In the genomic region with DNA sequence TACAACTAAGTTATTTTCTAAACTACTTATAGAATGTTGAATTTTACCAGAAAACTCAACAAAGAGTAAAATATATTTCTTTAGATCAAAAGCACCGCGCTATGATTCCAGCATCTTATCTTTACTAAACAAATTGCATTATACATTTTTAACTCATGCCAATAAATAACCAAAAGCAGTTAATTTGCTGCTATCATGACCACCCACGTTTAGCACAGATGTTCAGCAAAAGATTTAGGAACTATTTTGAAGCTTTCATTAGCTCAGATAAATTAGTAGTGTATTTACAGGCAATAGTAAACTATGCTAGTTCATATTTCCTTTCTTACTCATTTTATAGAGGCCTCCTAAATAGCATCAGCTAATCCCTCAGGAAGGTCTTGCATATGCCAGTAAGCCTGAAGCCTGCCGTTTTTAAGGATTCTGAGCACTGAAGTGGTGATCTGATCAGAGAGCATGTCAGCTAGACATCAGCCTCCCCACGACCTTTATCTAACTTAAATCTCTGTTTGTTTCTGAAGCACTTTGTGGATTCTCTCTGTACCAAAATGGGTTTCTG, we compare ENCODE assay signal across 23 mouse cellular contexts.
DNase-seq lines count a peak whose midpoint lies in the region; ATAC-seq and TF ChIP-seq lines count a peak whose summit lies in the region.
"Had no signal": no experiment of that assay in that cellular context is flagged by ENCODE, and none has a peak within 500 bp of the region (broad histone marks: within the 10 kb centered on the region; RNA-seq: fewer than 3 reads in every experiment).

No protein-coding gene starts in this region.

- H3K9me3 ChIP-seq in kidney, embryonic 14.5 days (ENCODE audit: control insufficient read depth, low read length): no peaks in the 10 kb centered on the region
- no peaks in the 10 kb centered on the region for H3K9me3 ChIP-seq in liver, embryonic 14.5 days (ENCODE audit: control insufficient read depth, low read length)
- H3K9me3 ChIP-seq in liver, embryonic 11.5 days (ENCODE audit: control insufficient read depth, low read length): no peaks in the 10 kb centered on the region
- H3K9me3 ChIP-seq in lung, embryonic 16.5 days (ENCODE audit: control insufficient read depth, low read length): no peaks in the 10 kb centered on the region
- no peaks in the 10 kb centered on the region for H3K9me3 ChIP-seq in embryonic facial prominence, embryonic 10.5 days
- H3K9me3 ChIP-seq: embryonic facial prominence, embryonic 13.5 days; forebrain, embryonic 12.5 days; heart, embryonic 10.5 days had no signal

- TF ChIP-seq EP300 in liver, embryonic 14.5 days (IDR thresholded peaks at IDR 0.05; ENCODE audit: low read depth): peak; percentile 48; the same call in 1 of the 2 replicates

- no peaks in the 10 kb centered on the region for H3K4me1 ChIP-seq in kidney, embryonic 14.5 days (ENCODE audit: control insufficient read depth, insufficient read depth, low read length)
- peaks cover 3 to 5% of the 10 kb centered on the region in 2 experiments; a peak in 3 of 4 replicates for H3K4me1 ChIP-seq in liver, embryonic 14.5 days (replicated peaks; ENCODE audit: control insufficient read depth in 2 of 2, insufficient read depth in 2 of 2, low read length in 1 of 2)
- H3K4me1 ChIP-seq in liver, embryonic 11.5 days (replicated peaks; ENCODE audit: control insufficient read depth, insufficient read depth, low read length): no peaks in the 10 kb centered on the region
- H3K4me1 ChIP-seq in lung, embryonic 16.5 days (replicated peaks; ENCODE audit: control insufficient read depth, insufficient read depth, low read length): no peaks in the 10 kb centered on the region; the same call in 1 of the 2 replicates
- H3K4me1 ChIP-seq in embryonic facial prominence, embryonic 10.5 days: peaks cover 10% of the 10 kb centered on the region
- H3K4me1 ChIP-seq: embryonic facial prominence, embryonic 13.5 days; forebrain, embryonic 12.5 days had no signal

- H3K4me2 ChIP-seq in kidney, embryonic 14.5 days (replicated peaks; ENCODE audit: low read depth, low read length): no peak overlapping the region
- no peak overlapping the region for H3K4me2 ChIP-seq in liver, embryonic 14.5 days (ENCODE audit: low read depth)
- H3K4me2 ChIP-seq in liver, embryonic 11.5 days: no peak overlapping the region
- H3K4me2 ChIP-seq in lung, embryonic 16.5 days (ENCODE audit: low read depth, low read length): no peak overlapping the region
- H3K4me2 ChIP-seq: embryonic facial prominence, embryonic 13.5 days; forebrain, embryonic 12.5 days had no signal

- H3K36me3 ChIP-seq in kidney, embryonic 14.5 days (ENCODE audit: control insufficient read depth, insufficient read depth, low read length): no peaks in the 10 kb centered on the region
- H3K36me3 ChIP-seq in liver, embryonic 14.5 days (replicated peaks; ENCODE audit: control insufficient read depth, insufficient read depth, low read depth): no peaks in the 10 kb centered on the region
- H3K36me3 ChIP-seq in liver, embryonic 11.5 days (ENCODE audit: control insufficient read depth, insufficient read depth, low read length): no peaks in the 10 kb centered on the region
- H3K36me3 ChIP-seq in lung, embryonic 16.5 days (ENCODE audit: control insufficient read depth, insufficient read depth, low read length): no peaks in the 10 kb centered on the region
- no peaks in the 10 kb centered on the region for H3K36me3 ChIP-seq in embryonic facial prominence, embryonic 10.5 days (replicated peaks)
- H3K36me3 ChIP-seq: embryonic facial prominence, embryonic 13.5 days; forebrain, embryonic 12.5 days; heart, embryonic 10.5 days had no signal

- no peak overlapping the region for H3K9ac ChIP-seq in kidney, embryonic 14.5 days (ENCODE audit: low read depth, low read length)
- H3K9ac ChIP-seq in liver, embryonic 14.5 days (replicated peaks): no peak overlapping the region
- no peak overlapping the region for H3K9ac ChIP-seq in liver, embryonic 11.5 days (ENCODE audit: low read depth, low read length)
- no peak overlapping the region for H3K9ac ChIP-seq in lung, embryonic 16.5 days (ENCODE audit: low read length)
- H3K9ac ChIP-seq: embryonic facial prominence, embryonic 13.5 days; forebrain, embryonic 12.5 days had no signal

- DNase-seq in kidney, adult 8-10 months: no peak
- no peak for DNase-seq in liver, embryonic 14.5 days (ENCODE audit: low read depth in 3 of 3, low spot score in 3 of 3)
- DNase-seq in liver, embryonic 11.5 days (ENCODE audit: low spot score): no peak
- no peak for DNase-seq in lung, postnatal 36 days
- no peak for DNase-seq in embryonic facial prominence, embryonic 10.5 days (ENCODE audit: low spot score)
- DNase-seq: adrenal gland, postnatal 14 days; B cell, adult 2 months; cerebellum, adult 11-12 months; cerebellum, adult 9-10 months; cerebellum, postnatal 25 days; gastrocnemius, postnatal 10 days; heart, adult 18-20 months; heart, postnatal 10 days; heart, postnatal 4 days had no signal

- H3K4me3 ChIP-seq in kidney, embryonic 14.5 days (ENCODE audit: low read length): no peak overlapping the region
- H3K4me3 ChIP-seq in liver, embryonic 14.5 days (ENCODE audit: insufficient read depth in 1 of 2, low read depth in 2 of 2, low read length in 2 of 2): no peak overlapping the region
- no peak overlapping the region for H3K4me3 ChIP-seq in liver, embryonic 11.5 days (ENCODE audit: low read depth, low read length)
- H3K4me3 ChIP-seq in lung, embryonic 16.5 days (ENCODE audit: low read length): no peak overlapping the region
- H3K4me3 ChIP-seq in embryonic facial prominence, embryonic 10.5 days: no peak overlapping the region
- H3K4me3 ChIP-seq: embryonic facial prominence, embryonic 13.5 days; forebrain, embryonic 12.5 days; heart, embryonic 10.5 days had no signal

- TF ChIP-seq CTCF in liver, embryonic 14.5 days (IDR thresholded peaks at IDR 0.05; ENCODE audit: low read depth): no peak

- 37% methylated on average over 5 of the region's 5 CpGs for WGBS in kidney, embryonic 14.5 days
- WGBS in liver, embryonic 14.5 days (ENCODE audit: insufficient replicate concordance): 40% methylated on average over 5 of the region's 5 CpGs
- WGBS in liver, embryonic 11.5 days: 58% methylated on average over 5 of the region's 5 CpGs
- 33% methylated on average over 5 of the region's 5 CpGs for WGBS in lung, embryonic 16.5 days
- WGBS in embryonic facial prominence, embryonic 10.5 days: 70% methylated on average over 5 of the region's 5 CpGs

- 0 out of 2 replicates have a peak, but pooled peaks have one; percentile 49 for ATAC-seq in kidney, embryonic 14.5 days (ENCODE audit: low FRiP score, low TSS enrichment)
- ATAC-seq in liver, embryonic 14.5 days (ENCODE audit: insufficient read depth): no peak
- no peak for ATAC-seq in liver, embryonic 11.5 days (replicated peaks; ENCODE audit: low FRiP score)
- ATAC-seq in lung, embryonic 16.5 days (ENCODE audit: low read depth): peak; percentile 28; the same call in 1 of the 2 replicates
- ATAC-seq: activated CD4-positive, CD25-positive, alpha-beta regulatory T cell, adult 4 months; CD4-positive, CD25-positive, alpha-beta regulatory T cell, adult 4 months; forebrain, embryonic 16.5 days; Patski had no signal

- H3K27ac ChIP-seq in kidney, embryonic 14.5 days (ENCODE audit: low read depth, low read length): 0 out of 2 replicates have a peak overlapping the region, but pooled peaks have one; percentile 24
- no peak overlapping the region for H3K27ac ChIP-seq in liver, embryonic 14.5 days
- no peak overlapping the region for H3K27ac ChIP-seq in liver, embryonic 11.5 days (ENCODE audit: low read depth, low read length)
- H3K27ac ChIP-seq in lung, embryonic 16.5 days (ENCODE audit: low read length): no peak overlapping the region
- no peak overlapping the region for H3K27ac ChIP-seq in embryonic facial prominence, embryonic 10.5 days (replicated peaks)
- H3K27ac ChIP-seq: embryonic facial prominence, embryonic 13.5 days; forebrain, embryonic 12.5 days; heart, embryonic 10.5 days had no signal

- H3K27me3 ChIP-seq in kidney, embryonic 14.5 days (ENCODE audit: control insufficient read depth, insufficient read depth, low read length): no peaks in the 10 kb centered on the region
- H3K27me3 ChIP-seq in liver, embryonic 14.5 days (ENCODE audit: control insufficient read depth, insufficient read depth, low read length): no peaks in the 10 kb centered on the region
- no peaks in the 10 kb centered on the region for H3K27me3 ChIP-seq in liver, embryonic 11.5 days (replicated peaks; ENCODE audit: control insufficient read depth, insufficient read depth, low read length)
- no peaks in the 10 kb centered on the region for H3K27me3 ChIP-seq in lung, embryonic 16.5 days (ENCODE audit: control insufficient read depth, insufficient read depth, low read depth, low read length)
- no peaks in the 10 kb centered on the region for H3K27me3 ChIP-seq in embryonic facial prominence, embryonic 10.5 days (replicated peaks; ENCODE audit: low read depth, poor library complexity, severe bottlenecking)
- H3K27me3 ChIP-seq: embryonic facial prominence, embryonic 13.5 days; forebrain, embryonic 12.5 days; Patski had no signal

Comparison
In these comparisons a context has a peak if more than half of its experiments do, and no peak if none do; other contexts are left out.
1. ATAC-seq: peak in kidney, embryonic 14.5 days (single experiment) and lung, embryonic 16.5 days (single experiment); none in liver, embryonic 14.5 days (single experiment) and liver, embryonic 11.5 days (single experiment).